Mouse (Mus musculus) lung, adult 2 months (tissue): Measurements from ENCODE around the gene Slc16a12. TPM values are rescaled to one million over a fixed set of nuclear protein-coding genes. Genes with fewer than 3 reads are reported as not detected.

Source experiments
- DNase-seq: peaks from one replicate; pipeline ENCODE4 v3.0.0; 2022
- H3K4me1 ChIP-seq: fragments of 200-500 bp; 2 replicates; pipeline ENCODE4 v1.6.1; 2011; ENCODE audit warnings: low read length; ENCODE audit not compliant: control insufficient read depth, insufficient read depth
- H3K4me3 ChIP-seq: fragments of 200-500 bp; replicated peaks from 2 replicates; pipeline ENCODE3; 2011; ENCODE audit warnings: low read depth, mild to moderate bottlenecking, control low read depth, low read length; ENCODE audit errors: extremely low read depth
- CTCF ChIP-seq: fragments of 200-500 bp; IDR thresholded peaks from 2 replicates; pipeline ENCODE4 v1.5.1; 2011; ENCODE audit warnings: mild to moderate bottlenecking, low read length, control low read depth; ENCODE audit not compliant: insufficient read depth
- POLR2A ChIP-seq: fragments of 200-500 bp; IDR thresholded peaks from 2 replicates; pipeline ENCODE4 v1.6.1; 2011; ENCODE audit warnings: low read depth, mild to moderate bottlenecking, control low read depth, low read length, borderline replicate concordance; ENCODE audit errors: extremely low read depth
- WGBS: fragments of 180-500 bp; shearing (Covaris S2); methylation state at CpG from one replicate; pipeline ENCODE4 v1.1.7; 2018; 5-methylcytosine and 5-hydroxymethylcytosine counted together
- polyA plus RNA-seq: library from polyadenylated mRNA; depleted of rRNA; stranded (reverse); fragments of >200 nt; gene quantifications from 2 replicates; pipeline ENCODE4 v1.2.3, GENCODE M21; 2012; rRNA removed

The Slc16a12 gene
- polyA plus RNA-seq, 1 experiment, result 3.8 TPM

DNA sequence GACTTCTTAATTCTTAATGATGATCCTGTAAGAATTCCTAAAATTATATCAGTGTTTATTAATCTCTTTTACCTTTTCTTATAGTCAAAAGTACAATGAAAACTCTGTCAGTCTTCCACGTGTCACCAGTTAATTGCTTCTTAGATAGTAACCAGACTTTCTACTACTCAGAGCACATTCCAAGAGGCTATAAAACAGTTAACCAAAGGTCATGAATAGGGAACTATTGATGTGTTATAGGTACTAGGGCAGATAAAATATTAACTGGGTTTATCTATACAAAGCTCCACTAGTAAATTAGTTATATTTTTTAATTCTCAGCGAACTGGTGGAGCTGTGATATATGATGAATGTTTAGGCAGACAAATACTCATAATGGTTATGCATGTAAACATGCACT lies 119.6 kb downstream of the Slc16a12 start:
- Histone ChIP-seq H3K4me1 (no peaks in the 10 kb centered on the region), H3K4me3 (no peak overlapping the region)
- WGBS, result 78% methylated on average over 2 of the region's 2 CpGs
- DNase-seq, result no peak
- TF ChIP-seq CTCF (no peak), POLR2A (no peak)

DNA sequence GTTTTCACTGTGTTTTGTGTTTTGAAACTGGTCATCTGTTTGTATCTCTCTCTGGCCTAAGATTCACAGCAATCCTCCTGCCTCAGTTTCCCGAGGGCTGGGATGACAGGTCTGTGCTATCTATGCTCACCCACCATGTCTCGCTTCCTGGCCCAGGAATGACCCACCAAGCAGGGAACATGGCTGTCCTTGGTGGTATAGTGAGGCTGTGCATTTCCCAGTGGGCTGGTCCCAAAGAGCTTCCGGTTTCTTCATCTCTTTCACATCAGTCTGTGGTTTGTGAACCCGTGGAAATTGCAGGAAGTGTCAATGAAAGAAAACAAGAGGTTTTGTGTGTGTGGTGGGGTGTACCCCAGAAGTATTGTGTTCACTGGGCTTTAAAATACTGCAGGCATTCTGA lies 122.4 kb downstream of the Slc16a12 start:
- Histone ChIP-seq H3K4me3 (no peak overlapping the region), H3K4me1 (no peaks in the 10 kb centered on the region)
- TF ChIP-seq CTCF (no peak), POLR2A (no peak)
- DNase-seq, result no peak
- 71% methylated on average over 4 of the region's 4 CpGs for WGBS

GRCm38 (mm10) chr19:34623781-34624180 lies 123.3 kb downstream of the Slc16a12 start:
- Histone ChIP-seq H3K4me1 (no peaks in the 10 kb centered on the region), H3K4me3 (no peak overlapping the region)
- WGBS, result 94% methylated on average over 6 of the region's 6 CpGs
- no peak for DNase-seq
- TF ChIP-seq CTCF, result no peak

DNA sequence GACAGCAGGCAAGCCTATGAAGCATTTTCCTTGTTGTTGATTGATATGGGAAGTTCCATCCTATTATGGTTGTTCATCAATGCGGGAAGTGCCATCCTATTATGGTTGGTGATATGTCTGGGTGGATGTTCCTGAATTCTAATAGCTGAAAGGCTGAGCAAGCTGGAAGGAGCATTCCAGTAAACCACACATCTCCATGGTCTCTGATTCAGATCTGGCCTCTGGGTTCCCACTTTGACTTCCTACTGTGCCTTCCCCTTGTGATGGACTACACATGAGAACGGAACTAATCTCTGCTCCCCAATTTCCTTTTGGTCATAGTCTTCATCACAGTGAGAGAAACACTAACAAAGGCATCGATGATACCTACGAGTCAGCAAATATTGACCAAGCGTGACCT lies 126.2 kb downstream of the Slc16a12 start:
- TF ChIP-seq POLR2A (no peak), CTCF (no peak)
- WGBS, result 86% methylated on average over 5 of the region's 5 CpGs
- H3K4me1 ChIP-seq, result no peaks in the 10 kb centered on the region
- DNase-seq, result no peak
- no peak overlapping the region for H3K4me3 ChIP-seq

Other genes with a start within 250 kb of the Slc16a12 start
- gene Lipa, start 219.8 kb downstream of the Slc16a12 start, polyA plus RNA-seq, result 31.1 and 47.2 TPM in 2 replicates
- gene Ifit2, start 196.6 kb downstream of the Slc16a12 start, polyA plus RNA-seq, result 3.8 and 6.3 TPM in 2 replicates
- gene Ifit3, start 163.8 kb downstream of the Slc16a12 start, polyA plus RNA-seq, result 7.2 and 14.0 TPM in 2 replicates
- gene Ifit1bl1, start 145.3 kb downstream of the Slc16a12 start, polyA plus RNA-seq, result 0.78 and 1.1 TPM in 2 replicates
- gene Ifit3b, start 139.3 kb downstream of the Slc16a12 start, polyA plus RNA-seq, result 2.1 and 4.5 TPM in 2 replicates
- 0.25 and 0.30 TPM in 2 replicates for gene Ifit1bl2, start 106.5 kb downstream of the Slc16a12 start, polyA plus RNA-seq
- 3.5 and 5.0 TPM in 2 replicates for gene Ifit1, start 106.4 kb downstream of the Slc16a12 start, polyA plus RNA-seq
- 1.4 and 2.6 TPM in 2 replicates for gene Pank1, start 132.2 kb upstream of the Slc16a12 start, polyA plus RNA-seq
- gene Kif20b, start 175.1 kb upstream of the Slc16a12 start, polyA plus RNA-seq, result 0.06 and 0.34 TPM in 2 replicates